20 mouse cellular contexts compared by ENCODE assay signal in the genomic region with DNA sequence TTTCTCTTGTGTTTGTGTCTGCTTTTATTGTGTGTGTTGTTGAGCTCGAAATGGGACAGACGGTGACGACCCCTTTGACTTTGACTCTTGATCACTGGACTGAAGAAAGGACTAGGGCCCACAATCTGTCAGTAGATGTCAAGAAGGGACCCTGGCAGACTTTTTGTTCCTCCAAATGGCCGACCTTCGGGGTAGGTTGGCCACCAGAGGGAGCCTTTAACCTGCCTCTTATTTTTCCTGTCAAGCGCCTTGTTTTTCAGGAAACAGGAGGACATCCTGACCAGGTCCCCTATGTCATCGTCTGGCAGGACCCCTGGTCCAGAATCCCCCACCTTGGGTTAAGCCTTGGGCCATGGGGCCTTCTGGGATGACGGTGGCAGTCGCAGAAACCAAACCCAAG. TPM values are rescaled to one million over a fixed set of nuclear protein-coding genes. Genes with fewer than 3 reads are reported as not detected.
"Had no signal": no experiment of that assay in that cellular context is flagged by ENCODE, and none has a peak within 500 bp of the region (broad histone marks: within the 10 kb centered on the region; RNA-seq: fewer than 3 reads in every experiment).

No protein-coding gene starts in this region.

RNA-seq across cellular contexts. Expression of a gene that starts 5.9 kb away (rescaled TPM):
- total RNA-seq: megakaryocyte progenitor cell, adult 5-6 weeks; midbrain, postnatal 0 days; monocyte, adult 5-6 weeks had no signal
- polyA plus RNA-seq: liver, postnatal 0 days; lung, adult 2 months; lung, embryonic 15.5 days; lung, postnatal 0 days; macrophage; midbrain, embryonic 11.5 days; midbrain, embryonic 13.5 days; midbrain, embryonic 15.5 days; midbrain, postnatal 0 days; neural tube, embryonic 11.5 days; neural tube, embryonic 13.5 days; neural tube, embryonic 15.5 days; small intestine, adult 2 months; stomach, embryonic 14.5 days; stomach, embryonic 16.5 days; testis, adult 2 months; thymus, adult 2 months; urinary bladder, adult 2 months had no signal

RNA-seq across cellular contexts. Expression of a gene that starts 13.5 kb away (rescaled TPM):
- total RNA-seq: megakaryocyte progenitor cell, adult 5-6 weeks; midbrain, postnatal 0 days; monocyte, adult 5-6 weeks had no signal
- polyA plus RNA-seq: liver, postnatal 0 days; lung, adult 2 months; lung, embryonic 15.5 days; lung, postnatal 0 days; macrophage; midbrain, embryonic 11.5 days; midbrain, embryonic 13.5 days; midbrain, embryonic 15.5 days; midbrain, postnatal 0 days; neural tube, embryonic 11.5 days; neural tube, embryonic 13.5 days; neural tube, embryonic 15.5 days; small intestine, adult 2 months; stomach, embryonic 14.5 days; stomach, embryonic 16.5 days; testis, adult 2 months; thymus, adult 2 months; urinary bladder, adult 2 months had no signal
